Comparison of ENCODE assay signal across 8 mouse cellular contexts in the genomic region with DNA sequence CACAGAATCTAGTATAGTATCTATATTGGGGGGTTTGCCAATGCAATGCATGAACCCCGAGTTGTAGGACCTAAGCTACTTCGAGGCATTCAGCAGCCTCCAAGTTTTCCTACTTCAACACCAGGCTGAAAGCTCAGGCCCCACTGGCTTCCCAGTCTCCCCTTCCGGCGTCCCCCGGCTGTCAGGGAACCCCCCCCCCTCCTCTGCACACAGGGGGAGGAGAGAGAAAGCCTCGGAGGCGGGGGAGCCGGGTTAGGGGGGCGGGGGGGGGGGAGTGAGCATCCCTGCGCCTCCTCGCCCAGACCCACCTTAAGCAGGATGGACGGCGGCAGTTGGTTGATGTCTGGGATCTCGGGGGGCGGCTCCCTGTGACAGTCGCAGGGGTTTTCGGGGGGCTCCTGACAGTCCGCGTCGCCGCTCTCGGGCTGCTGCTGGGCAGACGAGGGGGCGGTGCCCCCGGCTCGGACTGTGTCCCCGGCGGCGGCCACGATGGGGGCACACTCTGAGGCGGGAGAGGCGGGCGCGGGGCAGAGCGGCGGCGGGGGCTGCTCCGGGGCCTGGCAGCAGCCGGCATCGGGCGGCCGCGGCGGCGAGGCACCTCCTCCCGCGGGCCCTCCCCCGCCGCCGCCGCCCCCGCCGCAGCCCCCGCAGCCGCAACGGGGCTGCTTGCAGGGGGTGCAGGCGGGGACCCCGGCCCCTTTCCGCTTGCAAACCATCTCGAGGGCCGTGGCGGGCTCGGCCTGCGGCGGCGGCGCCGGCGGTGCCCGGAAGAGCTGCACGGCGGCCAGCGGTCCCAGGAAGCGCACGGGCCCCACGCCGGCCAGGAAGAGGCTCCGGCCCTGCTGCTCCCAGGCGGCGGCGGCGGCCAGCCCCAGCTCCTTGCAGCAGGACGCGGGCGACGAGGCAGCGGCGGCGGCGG. TPM values are rescaled to one million over a fixed set of nuclear protein-coding genes. Genes with fewer than 3 reads are reported as not detected.
A peak's percentile ranks its signal among the peaks of the same experiment; 100 is the strongest.
DNase-seq lines count a peak whose midpoint lies in the region; ATAC-seq and TF ChIP-seq lines count a peak whose summit lies in the region.

No protein-coding gene starts in this region.

- WGBS in forebrain, embryonic 13.5 days: under 1% methylated on average over 29 of the region's 90 CpGs
- WGBS in small intestine, adult 2 months: under 1% methylated on average over 86 of the region's 90 CpGs

- intact Hi-C loops in left cerebral cortex, postnatal 36 days (cut with DNase I): no loop called here

- peak overlapping the region; percentile 69 for H3K4me2 ChIP-seq in forebrain, embryonic 13.5 days

- H3K4me3 ChIP-seq in ES-E14 (ENCODE audit: insufficient read depth in 1 of 2, low read depth in 1 of 2, low read length in 2 of 2, poor library complexity in 1 of 2, severe bottlenecking in 1 of 2): peak overlapping the region; percentile 93 to 94
- H3K4me3 ChIP-seq in bone marrow macrophage, adult 2 months (ENCODE audit: insufficient read depth, low read length): peak overlapping the region; percentile 89
- H3K4me3 ChIP-seq in forebrain, embryonic 13.5 days: peak overlapping the region; percentile 84
- peak overlapping the region; percentile 93 for H3K4me3 ChIP-seq in small intestine, adult 2 months (ENCODE audit: low read depth, low read length)

- in situ Hi-C loops in ES-E14 (cut with MboI; ENCODE audit: low sequenced_read_pairs in 2 of 2, unreplicated experiment in 2 of 2): no loop called here

- peak overlapping the region; percentile 76 for H3K27ac ChIP-seq in ES-E14 (ENCODE audit: insufficient read depth, low read depth, low read length, poor library complexity, severe bottlenecking)
- peak overlapping the region; percentile 82 for H3K27ac ChIP-seq in bone marrow macrophage, adult 2 months (ENCODE audit: insufficient read depth, low read depth, low read length)
- peak overlapping the region; percentile 99 for H3K27ac ChIP-seq in forebrain, embryonic 13.5 days
- H3K27ac ChIP-seq in small intestine, adult 2 months (ENCODE audit: insufficient read depth, low read depth, low read length): peak overlapping the region; percentile 78

- peak; percentile 17 for DNase-seq in ES-E14 (ENCODE audit: low read depth, low spot score)
- DNase-seq in heart, postnatal 4 days: peak; percentile 69
- peak; percentile 33 to 51 for DNase-seq in left cerebral cortex, postnatal 36 days (ENCODE audit: low spot score in 2 of 2)
- peak; percentile 63 for DNase-seq in mesoderm, embryonic 11.5 days (ENCODE audit: low read depth, low spot score)

- H3K4me1 ChIP-seq in ES-E14 (ENCODE audit: control insufficient read depth in 2 of 2, insufficient read depth in 2 of 2, low read length in 2 of 2, poor library complexity in 1 of 2): peaks cover 2 to 7% of the 10 kb centered on the region in 2 experiments; a peak in 3 of 4 replicates
- peaks cover 19% of the 10 kb centered on the region for H3K4me1 ChIP-seq in bone marrow macrophage, adult 2 months (ENCODE audit: control insufficient read depth, insufficient read depth, low read length)
- peaks cover 41% of the 10 kb centered on the region for H3K4me1 ChIP-seq in forebrain, embryonic 13.5 days
- H3K4me1 ChIP-seq in small intestine, adult 2 months (ENCODE audit: control insufficient read depth, insufficient read depth, insufficient read length, low read length): no peaks in the 10 kb centered on the region; the same call in 1 of the 2 replicates

- no peaks in the 10 kb centered on the region for H3K27me3 ChIP-seq in forebrain, embryonic 13.5 days
- no peaks in the 10 kb centered on the region for H3K27me3 ChIP-seq in small intestine, adult 2 months (ENCODE audit: control insufficient read depth, insufficient read depth, low read length)

- no peak for TF ChIP-seq POLR2A in bone marrow macrophage, adult 2 months (IDR thresholded peaks at IDR 0.05; ENCODE audit: borderline replicate concordance, low read depth, low read length)
- no peak for TF ChIP-seq POLR2A in small intestine, adult 2 months (IDR thresholded peaks at IDR 0.05; ENCODE audit: low read depth, low read length)

- H3K36me3 ChIP-seq in ES-E14 (ENCODE audit: control insufficient read depth, insufficient read depth, low read length, poor library complexity, severe bottlenecking): peaks cover 2% of the 10 kb centered on the region; the same call in 1 of the 2 replicates
- H3K36me3 ChIP-seq in forebrain, embryonic 13.5 days (ENCODE audit: poor library complexity, severe bottlenecking): no peaks in the 10 kb centered on the region
- H3K36me3 ChIP-seq in small intestine, adult 2 months (ENCODE audit: control insufficient read depth, insufficient read depth, low read length): no peaks in the 10 kb centered on the region

- H3K9me3 ChIP-seq in ES-E14 (ENCODE audit: control insufficient read depth, insufficient read depth, low read depth, low read length): no peaks in the 10 kb centered on the region
- no peaks in the 10 kb centered on the region for H3K9me3 ChIP-seq in forebrain, embryonic 13.5 days (replicated peaks)

- TF ChIP-seq CTCF in bone marrow macrophage, adult 2 months (IDR thresholded peaks at IDR 0.05; ENCODE audit: low read depth, low read length): no peak
- no peak for TF ChIP-seq CTCF in small intestine, adult 2 months (IDR thresholded peaks at IDR 0.05; ENCODE audit: extremely low read depth, insufficient read length, insufficient replicate concordance, low read depth, low read length)

- ATAC-seq in forebrain, embryonic 13.5 days: peak; percentile 65
- no peak for ATAC-seq in monocyte, adult 5-6 weeks (replicated peaks; ENCODE audit: insufficient number of reproducible peaks, low FRiP score, low TSS enrichment, poor library complexity, severe bottlenecking)

- H3K9ac ChIP-seq in ES-E14 (ENCODE audit: insufficient read depth, low read depth, low read length, poor library complexity, severe bottlenecking): peak overlapping the region; percentile 93
- peak overlapping the region; percentile 98 for H3K9ac ChIP-seq in forebrain, embryonic 13.5 days

TF ChIP-seq in ES-E14, 5 proteins besides CTCF, POLR2A, EP300 and RAD21:
- TF ChIP-seq ZC3H11A (IDR thresholded peaks at IDR 0.05; ENCODE audit: borderline replicate concordance, low read depth, low read length) (no peak), MAFK (IDR thresholded peaks at IDR 0.05; ENCODE audit: insufficient read depth, low read depth, low read length) (no peak), HCFC1 (IDR thresholded peaks at IDR 0.05; ENCODE audit: borderline replicate concordance, insufficient read depth, low read length) (no peak), ZNF384 (IDR thresholded peaks at IDR 0.05; ENCODE audit: low read depth, low read length) (no peak), CHD2 (IDR thresholded peaks at IDR 0.05; ENCODE audit: low read depth, low read length) (no peak)

RNA-seq across cellular contexts. Expression of gene Fbxl17, which starts 0.8 kb away (rescaled TPM):
- 5.3 and 5.6 TPM in 2 replicates for total RNA-seq in ES-E14 (2012; rRNA removed)
- polyA plus RNA-seq in bone marrow macrophage, adult 2 months (2012; ENCODE audit: insufficient read depth, insufficient read length, missing spikeins): 21.2 and 25.7 TPM in 2 replicates
- polyA plus RNA-seq in forebrain, embryonic 13.5 days (2015; fragmentation: Nextera tagmentation; extraction: Ambion mirVana): 5.6 and 7.0 TPM in 2 replicates
- total RNA-seq in heart, postnatal 4 days (2021): 10 to 100 TPM; 35.6 to 37.3 TPM
- 10 to 100 TPM; 61.9 to 65.9 TPM for total RNA-seq in left cerebral cortex, postnatal 36 days (2021)
- polyA plus RNA-seq in small intestine, adult 2 months (2012; rRNA removed): 3.1 and 5.9 TPM in 2 replicates
- 21.5 to 25.7 TPM (median 23.9 TPM) in 3 replicates for total RNA-seq in monocyte, adult 5-6 weeks (2017)

Comparison
In these comparisons a context has a peak if more than half of its experiments do, and no peak if none do; other contexts are left out.
1. DNase-seq: peak in every context shown above with its lines; median percentile 69 in heart, postnatal 4 days; 63 in mesoderm, embryonic 11.5 days; 42 in left cerebral cortex, postnatal 36 days; 17 in ES-E14.